Mouse (Mus musculus): ENCODE results near the gene Mfn2.

Mfn2 gene

GRCm38 (mm10) chr4:147918459-147919121 lies 14.1 kb upstream of the Mfn2 start:
- in situ Hi-C loops (cut with MseI, MboI): no loop called here

DNA sequence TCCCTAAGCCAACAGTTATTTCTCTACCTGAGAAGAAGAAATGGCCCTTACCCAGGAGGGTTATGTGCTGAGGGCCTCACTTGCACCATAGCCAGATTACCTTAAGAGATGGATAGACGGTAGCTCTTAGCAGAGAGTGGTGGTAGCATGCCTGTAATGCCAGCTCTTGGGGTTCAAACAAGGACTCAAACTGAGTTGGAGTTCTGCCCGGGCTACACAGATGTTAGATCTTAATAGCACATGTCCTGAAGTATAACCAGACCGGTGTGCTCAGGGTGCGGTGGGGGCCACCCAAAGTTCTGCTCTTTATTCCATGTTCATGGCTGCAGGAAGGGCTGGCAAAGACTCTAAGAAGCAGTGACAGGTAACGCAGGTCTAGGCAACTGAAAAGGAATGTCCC lies 5.0 kb upstream of the Mfn2 start:
- in situ Hi-C loops (cut with MseI, MboI): no loop called here

DNA sequence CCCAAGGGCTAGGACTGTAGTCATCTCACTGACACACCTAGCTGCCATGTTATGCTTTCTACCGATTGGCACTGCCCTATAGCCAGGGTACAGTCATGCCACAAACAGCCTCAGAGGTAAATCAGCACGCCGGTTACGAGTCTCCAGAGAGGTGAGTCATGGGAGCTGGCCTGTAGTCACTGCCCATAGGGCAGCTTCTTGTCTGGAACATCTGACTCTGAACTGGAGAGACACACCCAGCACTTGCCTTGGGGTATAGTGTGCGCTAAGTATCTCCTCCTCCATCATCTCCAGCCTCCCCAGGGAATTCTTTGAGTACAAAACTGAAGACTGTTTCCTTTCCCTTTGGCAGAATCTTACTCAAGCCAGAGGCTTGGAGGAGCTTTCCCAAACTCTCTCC lies 1.7 kb upstream of the Mfn2 start:
- in situ Hi-C loops (cut with MseI, MboI): no loop called here

- in situ Hi-C loops (cut with MseI, MboI): no loop called here
Observed at GRCm38 (mm10) chr4:147905090-147905659, 671 bp upstream of the Mfn2 start.

- in situ Hi-C loops (cut with MseI, MboI): no loop called here
Observed at GRCm38 (mm10) chr4:147903601-147904000, 903 bp downstream of the Mfn2 start.

- in situ Hi-C loops (cut with MseI, MboI): no loop called here
Observed at GRCm38 (mm10) chr4:147902906-147903500, 1.5 kb downstream of the Mfn2 start.

GRCm38 (mm10) chr4:147900452-147900851 lies 4.1 kb downstream of the Mfn2 start:
- in situ Hi-C loops (cut with MseI, MboI): no loop called here

- in situ Hi-C loops (cut with MseI, MboI): no loop called here
Observed at GRCm38 (mm10) chr4:147897348-147897747, 7.2 kb downstream of the Mfn2 start.

GRCm38 (mm10) chr4:147896411-147896810 lies 8.1 kb downstream of the Mfn2 start:
- in situ Hi-C loops (cut with MseI, MboI): no loop called here

DNA sequence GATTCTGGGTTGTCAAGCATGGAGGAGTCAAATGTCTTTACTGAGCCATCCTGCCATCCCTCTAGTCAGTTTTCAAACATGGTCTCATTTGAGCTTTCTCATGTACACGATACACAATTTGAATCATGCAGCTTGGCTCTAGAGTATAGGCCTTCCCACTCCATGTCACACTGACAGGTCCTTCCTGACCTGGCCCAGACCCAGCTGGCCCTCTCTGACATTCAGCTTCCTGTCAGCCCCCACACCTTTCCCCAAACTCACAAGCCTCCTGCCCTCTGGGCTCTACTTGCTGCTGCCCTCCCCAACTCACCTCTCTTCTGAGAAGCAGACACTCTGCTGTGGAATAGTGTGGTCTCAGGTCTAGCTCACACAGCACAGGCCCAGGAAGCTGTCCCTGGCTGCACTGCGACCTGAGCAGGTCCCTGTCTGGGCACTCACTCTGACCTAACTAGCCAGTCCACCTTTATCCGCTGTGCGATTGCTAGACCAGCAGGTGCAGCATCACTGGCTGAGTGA lies 8.6 kb downstream of the Mfn2 start:
- in situ Hi-C loops (cut with MseI, MboI): no loop called here

GRCm38 (mm10) chr4:147890341-147890740 lies 14.2 kb downstream of the Mfn2 start:
- in situ Hi-C loops (cut with MseI, MboI): no loop called here

DNA sequence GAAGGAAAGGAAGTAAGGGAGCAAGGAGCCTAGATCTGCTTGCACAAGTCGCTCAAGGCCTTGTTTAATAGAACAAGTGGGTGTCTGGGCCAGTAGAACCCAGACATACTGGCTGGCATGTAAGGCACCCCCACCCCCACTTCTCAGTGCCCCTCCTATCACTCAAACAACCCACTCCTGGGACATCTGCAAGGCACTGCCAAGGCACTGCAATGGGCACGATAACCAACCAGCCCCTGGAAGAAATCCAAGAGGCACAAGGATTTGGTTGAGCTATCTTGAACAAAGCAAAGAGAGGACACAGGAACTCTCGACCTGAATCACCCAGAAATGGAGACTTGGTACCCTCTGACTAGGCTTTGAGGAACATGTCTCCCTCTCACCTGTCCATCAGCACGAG lies 16.3 kb downstream of the Mfn2 start:
- in situ Hi-C loops (cut with MseI, MboI): no loop called here

DNA sequence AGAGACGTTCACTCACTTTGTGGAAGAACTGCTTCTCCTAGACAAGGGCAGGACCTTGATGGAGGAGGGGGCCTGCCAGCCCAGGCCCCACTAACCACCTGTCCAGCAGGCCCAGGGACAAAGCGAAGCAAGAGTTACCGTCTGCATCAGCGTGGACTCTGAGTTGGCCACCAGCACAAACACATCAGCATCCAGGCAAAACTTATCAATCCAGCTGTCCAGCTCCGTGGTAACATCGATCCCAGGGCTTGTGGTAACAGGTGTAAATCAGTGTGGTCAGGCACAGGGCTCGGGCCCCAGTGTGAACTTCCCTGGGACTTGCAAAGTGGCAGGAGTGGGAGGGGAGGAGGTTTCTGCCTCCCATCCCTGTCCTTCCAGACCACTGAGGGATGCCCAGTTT lies 17.2 kb downstream of the Mfn2 start:
- in situ Hi-C loops (cut with MseI, MboI): no loop called here

DNA sequence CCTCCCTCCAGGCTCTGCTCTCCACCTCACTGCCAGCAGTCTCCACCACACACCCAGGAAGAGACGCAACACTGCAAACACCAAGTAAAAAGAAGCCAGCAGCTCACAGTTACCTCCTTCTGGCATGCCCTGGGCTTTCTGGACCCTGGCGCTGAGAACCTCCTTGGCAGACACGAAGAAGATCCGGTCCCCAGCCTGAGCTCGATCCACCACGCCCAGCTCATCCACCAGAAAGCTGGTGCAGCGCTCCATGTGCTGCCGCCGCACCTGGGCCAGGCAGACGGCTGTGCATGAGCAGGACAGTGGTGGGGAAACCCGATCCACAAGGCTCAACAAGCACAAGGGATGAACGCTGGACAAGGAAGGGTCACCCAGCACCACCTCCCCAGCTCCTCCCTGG lies 18.3 kb downstream of the Mfn2 start:
- in situ Hi-C loops (cut with MseI, MboI): no loop called here

DNA sequence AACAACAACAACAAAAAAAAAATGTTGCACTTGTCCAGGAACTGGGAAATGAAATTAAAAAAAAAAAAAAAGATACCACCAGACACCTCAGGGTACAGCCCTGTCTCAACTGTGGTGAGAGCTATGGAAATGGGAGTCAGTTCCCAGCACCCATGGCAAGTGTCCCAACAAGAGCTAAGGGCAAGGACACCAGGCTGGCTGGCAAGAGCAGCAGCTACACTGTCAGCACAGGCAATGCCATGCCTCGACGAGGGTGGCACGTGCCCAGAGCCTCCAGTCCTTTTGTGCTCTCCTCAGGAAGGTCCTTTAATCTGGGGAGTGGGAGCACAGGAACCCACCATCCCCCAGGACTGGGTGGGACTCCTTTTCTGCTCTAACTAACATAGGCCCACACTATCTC lies 20.4 kb downstream of the Mfn2 start:
- in situ Hi-C loops (cut with MseI, MboI): no loop called here

- in situ Hi-C loops (cut with MseI, MboI): no loop called here
Observed at GRCm38 (mm10) chr4:147883041-147883440, 21.5 kb downstream of the Mfn2 start.

DNA sequence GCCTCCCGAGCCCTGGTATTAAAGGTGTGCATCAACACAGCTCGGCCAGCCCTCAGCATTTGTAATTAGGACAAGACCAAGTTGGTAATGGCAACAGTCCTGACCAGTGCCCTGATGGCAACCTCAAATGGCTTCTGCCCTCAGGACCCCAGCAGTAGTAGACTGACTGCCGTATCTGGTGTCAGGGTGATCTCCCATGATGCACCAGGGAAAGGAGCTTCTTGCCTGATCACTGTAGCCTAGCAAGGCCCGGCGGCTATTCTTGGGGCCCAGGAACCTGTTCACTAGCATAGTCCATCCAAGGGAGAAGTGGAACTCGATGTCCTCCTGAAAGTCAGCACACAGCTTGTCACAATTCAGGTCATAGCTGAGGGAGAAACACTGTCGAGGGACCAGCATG lies 22.7 kb downstream of the Mfn2 start:
- in situ Hi-C loops (cut with MseI, MboI): no loop called here

DNA sequence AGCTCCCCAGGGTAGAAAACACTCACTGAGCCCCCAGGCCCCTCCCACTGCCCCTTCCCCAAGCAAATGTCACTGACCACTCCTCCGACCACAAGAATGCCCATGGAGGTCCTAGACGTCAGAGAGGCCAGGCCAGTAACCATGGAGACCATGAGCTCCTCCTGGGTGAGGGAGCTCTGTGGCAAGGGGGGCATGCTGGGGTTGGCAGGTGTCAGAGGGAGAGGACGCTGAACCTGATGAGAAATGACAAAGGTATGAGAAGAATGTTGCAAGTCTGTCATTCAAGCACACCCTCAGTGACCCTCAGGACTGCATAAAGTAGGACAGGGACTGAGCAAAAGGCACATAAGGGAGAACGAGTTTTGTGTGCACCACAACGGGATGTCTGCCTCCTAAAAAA lies 24.6 kb downstream of the Mfn2 start:
- in situ Hi-C loops (cut with MseI, MboI): no loop called here

DNA sequence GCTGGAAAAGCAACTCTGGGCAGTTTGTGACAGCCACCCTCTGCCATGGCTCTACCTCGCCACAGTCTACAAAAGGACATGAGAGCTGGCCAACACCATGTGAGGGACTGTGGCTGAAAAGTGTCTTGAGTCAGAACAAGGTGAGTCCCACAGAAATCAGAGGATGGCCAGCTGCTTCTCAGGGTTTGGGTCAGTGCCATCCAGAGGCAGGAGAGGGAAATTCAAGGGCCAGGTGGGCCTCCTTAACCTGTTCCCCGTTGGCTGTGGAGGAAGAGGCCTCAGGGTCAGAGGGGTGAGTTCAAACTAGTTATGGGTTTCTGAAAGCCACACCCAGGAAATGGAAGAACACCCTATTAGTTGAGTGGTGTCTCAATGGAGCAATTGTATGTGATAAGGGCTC lies 25.0 kb downstream of the Mfn2 start:
- in situ Hi-C loops (cut with MseI, MboI): no loop called here

- in situ Hi-C loops (cut with MseI, MboI): no loop called here
Observed at GRCm38 (mm10) chr4:147878537-147878936, 26.0 kb downstream of the Mfn2 start.

DNA sequence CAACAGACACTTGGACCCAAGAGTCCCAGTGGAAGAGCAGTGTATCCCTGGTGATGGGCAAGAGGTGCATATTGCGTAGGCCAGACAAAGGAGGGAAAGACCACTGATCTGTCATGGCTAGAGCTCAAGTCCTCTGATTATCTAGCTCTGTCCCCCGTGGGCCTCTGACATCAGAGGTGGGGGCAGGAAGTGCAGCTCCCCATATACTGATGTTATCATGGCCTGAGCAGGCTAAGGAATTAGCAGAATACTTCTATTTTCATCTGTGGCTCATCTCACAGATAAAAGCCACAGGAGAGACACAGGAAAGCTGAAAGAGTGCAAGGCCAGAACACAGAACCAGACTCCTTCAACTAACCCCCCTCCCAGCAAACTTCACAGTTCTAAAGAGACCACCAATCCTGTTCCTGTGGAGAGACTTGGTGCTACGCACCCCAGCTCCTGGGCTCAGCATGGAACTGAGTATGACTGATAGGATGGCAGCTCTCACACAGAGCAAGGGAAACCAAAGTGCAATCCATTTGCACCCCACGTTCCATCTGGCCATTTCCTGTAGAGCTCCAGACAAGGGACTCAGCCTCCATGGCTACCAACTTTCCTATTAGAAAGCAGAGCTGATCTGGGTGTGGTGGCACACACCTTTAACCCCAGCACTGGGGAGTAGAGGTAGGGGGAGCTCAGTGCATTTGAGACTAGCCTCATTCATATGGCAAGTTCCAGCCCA lies 28.5 kb downstream of the Mfn2 start:
- in situ Hi-C loops (cut with MseI, MboI): no loop called here

GRCm38 (mm10) chr4:147869238-147869637 lies 35.3 kb downstream of the Mfn2 start:
- in situ Hi-C loops (cut with MseI, MboI): no loop called here
